Mouse (Mus musculus): Measurements from ENCODE around the gene Ilk. TPM values are rescaled to one million over a fixed set of nuclear protein-coding genes. Genes with fewer than 3 reads are reported as not detected.
"Not testable (repeated sequence)": the region's sequence is repeated elsewhere in the genome, so short reads cannot be mapped to it uniquely, and the experiment has no call there.

The Ilk gene
- polyA plus RNA-seq, 1 experiment from 2014 or later = 204 TPM

- WGBS = 90% methylated on average over 8 of the region's 8 CpGs
- H3K36me3 ChIP-seq = peaks cover 44% of the 10 kb centered on the region
- H3K4me1 ChIP-seq = peaks cover 33% of the 10 kb centered on the region
- peak overlapping the region; percentile 23; the same call in 1 of the 2 replicates for H3K9ac ChIP-seq (replicated peaks)
- no peak overlapping the region for H3K4me2 ChIP-seq
- no peaks in the 10 kb centered on the region for H3K27me3 ChIP-seq (replicated peaks)
- ATAC-seq (ENCODE audit: low FRiP score) = no peak
- H3K27ac ChIP-seq (replicated peaks) = no peak overlapping the region
- no peak overlapping the region for H3K4me3 ChIP-seq (replicated peaks)
- no peaks in the 10 kb centered on the region for H3K9me3 ChIP-seq (replicated peaks)
Measured at GRCm38 (mm10) chr7:105734826-105735225, 1.6 kb upstream of the Ilk start.

- H3K4me2 ChIP-seq = peak overlapping the region; percentile 89
- H3K36me3 ChIP-seq = peaks cover 45% of the 10 kb centered on the region
- H3K4me1 ChIP-seq = peaks cover 37% of the 10 kb centered on the region
- peak overlapping the region; percentile 86; the same call in 1 of the 2 replicates for H3K27ac ChIP-seq (replicated peaks)
- H3K4me3 ChIP-seq (replicated peaks) = peak overlapping the region; percentile 86
- H3K9ac ChIP-seq (replicated peaks) = peak overlapping the region; percentile 91
- H3K9me3 ChIP-seq (replicated peaks); H3K27me3 ChIP-seq (replicated peaks); ATAC-seq (ENCODE audit: low FRiP score): not testable (repeated sequence)
- 61% methylated on average over 4 of the region's 4 CpGs for WGBS
Measured at GRCm38 (mm10) chr7:105735464-105735863, 928 bp upstream of the Ilk start.

- no peaks in the 10 kb centered on the region for H3K27me3 ChIP-seq (replicated peaks)
- peak within 1 kb of the TSS; percentile 91 for H3K9ac ChIP-seq (replicated peaks)
- H3K4me2 ChIP-seq = peak within 1 kb of the TSS; percentile 89
- H3K36me3 ChIP-seq = peaks cover 45% of the 10 kb centered on the region
- WGBS = under 1% methylated on average over 30 of the region's 30 CpGs
- H3K4me1 ChIP-seq = peaks cover 37% of the 10 kb centered on the region
- ATAC-seq (ENCODE audit: low FRiP score) = peak; percentile 33; the same call in 1 of the 2 replicates
- H3K27ac ChIP-seq (replicated peaks) = peak within 1 kb of the TSS; percentile 86
- H3K4me3 ChIP-seq (replicated peaks) = peak within 1 kb of the TSS; percentile 86
- H3K9me3 ChIP-seq (replicated peaks) = no peaks in the 10 kb centered on the region
Measured at GRCm38 (mm10) chr7:105736911-105737521, 624 bp downstream of the Ilk start, which contains the start of gene Rrp8. Gene Rrp8, minus strand, starts transcription at chr7:105737385.

GRCm38 (mm10) chr7:105737648-105738047 is 1.3 kb downstream of the Ilk start:
- Histone ChIP-seq H3K9ac (replicated peaks) (peak overlapping the region; percentile 91; the same call in 1 of the 2 replicates), H3K4me1 (peaks cover 37% of the 10 kb centered on the region), H3K27ac (replicated peaks) (0 out of 2 replicates have a peak overlapping the region, but pooled peaks have one; percentile 86), H3K4me3 (replicated peaks) (peak overlapping the region; percentile 86), H3K27me3 (replicated peaks) (no peaks in the 10 kb centered on the region), H3K9me3 (replicated peaks) (no peaks in the 10 kb centered on the region), H3K4me2 (peak overlapping the region; percentile 89), H3K36me3 (peaks cover 45% of the 10 kb centered on the region)
- ATAC-seq (ENCODE audit: low FRiP score) = no peak
- 33% methylated on average over 3 of the region's 3 CpGs for WGBS

GRCm38 (mm10) chr7:105738286-105738685 is 1.9 kb downstream of the Ilk start:
- Histone ChIP-seq H3K36me3 (peaks cover 41% of the 10 kb centered on the region), H3K9me3 (replicated peaks) (no peaks in the 10 kb centered on the region), H3K4me1 (peaks cover 43% of the 10 kb centered on the region), H3K27me3 (replicated peaks) (no peaks in the 10 kb centered on the region), H3K4me2 (peak overlapping the region; percentile 89), H3K4me3 (replicated peaks) (0 out of 2 replicates have a peak overlapping the region, but pooled peaks have one; percentile 1), H3K27ac (replicated peaks) (no peak overlapping the region; the same call in none of the 2 replicates), H3K9ac (replicated peaks) (no peak overlapping the region)
- no peak for ATAC-seq (ENCODE audit: low FRiP score)
- WGBS = 89% methylated on average over 2 of the region's 2 CpGs

GRCm38 (mm10) chr7:105738948-105739347 is 2.6 kb downstream of the Ilk start:
- no peak for ATAC-seq (ENCODE audit: low FRiP score)
- 32% methylated on average over 3 of the region's 3 CpGs for WGBS
- Histone ChIP-seq H3K27ac (replicated peaks) (no peak overlapping the region; the same call in 1 of the 2 replicates), H3K4me3 (replicated peaks) (0 out of 2 replicates have a peak overlapping the region, but pooled peaks have one; percentile 1), H3K9ac (replicated peaks) (no peak overlapping the region), H3K9me3 (replicated peaks) (no peaks in the 10 kb centered on the region), H3K4me2 (peak overlapping the region; percentile 89; the same call in 1 of the 2 replicates), H3K27me3 (replicated peaks) (no peaks in the 10 kb centered on the region), H3K4me1 (peaks cover 48% of the 10 kb centered on the region), H3K36me3 (peaks cover 35% of the 10 kb centered on the region)

- Histone ChIP-seq H3K9ac (replicated peaks) (no peak overlapping the region), H3K27me3 (replicated peaks) (no peaks in the 10 kb centered on the region), H3K36me3 (peaks cover 29% of the 10 kb centered on the region), H3K4me2 (no peak overlapping the region), H3K27ac (replicated peaks) (no peak overlapping the region), H3K9me3 (replicated peaks) (no peaks in the 10 kb centered on the region), H3K4me1 (peaks cover 44% of the 10 kb centered on the region), H3K4me3 (replicated peaks) (no peak overlapping the region)
- WGBS = 81% methylated on average over 13 of the region's 13 CpGs
- ATAC-seq (ENCODE audit: low FRiP score) = no peak
Measured at GRCm38 (mm10) chr7:105740089-105740795, 3.9 kb downstream of the Ilk start.

- H3K9me3 ChIP-seq (replicated peaks) = no peaks in the 10 kb centered on the region
- H3K27me3 ChIP-seq (replicated peaks) = no peaks in the 10 kb centered on the region
- H3K4me3 ChIP-seq (replicated peaks) = no peak overlapping the region
- no peak overlapping the region for H3K4me2 ChIP-seq
- WGBS = 84% methylated on average over 6 of the region's 6 CpGs
- ATAC-seq (ENCODE audit: low FRiP score) = no peak
- no peak overlapping the region for H3K9ac ChIP-seq (replicated peaks)
- H3K36me3 ChIP-seq = peaks cover 29% of the 10 kb centered on the region
- H3K4me1 ChIP-seq = peaks cover 38% of the 10 kb centered on the region
- no peak overlapping the region for H3K27ac ChIP-seq (replicated peaks)
Measured at GRCm38 (mm10) chr7:105740851-105741250, 4.5 kb downstream of the Ilk start.

GRCm38 (mm10) chr7:105741978-105742377 is 5.6 kb downstream of the Ilk start:
- no peaks in the 10 kb centered on the region for H3K27me3 ChIP-seq (replicated peaks)
- H3K4me2 ChIP-seq = no peak overlapping the region
- no peaks in the 10 kb centered on the region for H3K9me3 ChIP-seq (replicated peaks)
- no peak for ATAC-seq (ENCODE audit: low FRiP score)
- H3K27ac ChIP-seq (replicated peaks) = no peak overlapping the region
- no peak overlapping the region for H3K9ac ChIP-seq (replicated peaks)
- 93% methylated on average over 9 of the region's 9 CpGs for WGBS
- H3K36me3 ChIP-seq = peaks cover 39% of the 10 kb centered on the region
- no peak overlapping the region for H3K4me3 ChIP-seq (replicated peaks)
- H3K4me1 ChIP-seq = peaks cover 36% of the 10 kb centered on the region

GRCm38 (mm10) chr7:105742539-105743215 is 6.3 kb downstream of the Ilk start:
- not testable (repeated sequence) for H3K9ac ChIP-seq (replicated peaks); H3K27ac ChIP-seq (replicated peaks); H3K4me3 ChIP-seq (replicated peaks); ATAC-seq (ENCODE audit: low FRiP score); H3K9me3 ChIP-seq (replicated peaks); H3K27me3 ChIP-seq (replicated peaks)
- peaks cover 39% of the 10 kb centered on the region for H3K36me3 ChIP-seq
- 90% methylated on average over 7 of the region's 7 CpGs for WGBS
- H3K4me1 ChIP-seq = peaks cover 29% of the 10 kb centered on the region
- H3K4me2 ChIP-seq = peak overlapping the region; percentile 93; the same call in 1 of the 2 replicates

- H3K27ac ChIP-seq (replicated peaks) = peak overlapping the region; percentile 81
- WGBS = 37% methylated on average over 20 of the region's 20 CpGs
- ATAC-seq (ENCODE audit: low FRiP score) = peak; percentile 30
Measured at GRCm38 (mm10) chr7:105743246-105743925, 7.0 kb downstream of the Ilk start.

More at GRCm38 (mm10) chr7:105743246-105743925, 7.0 kb downstream of the Ilk start:
- H3K9ac ChIP-seq (replicated peaks) = peak overlapping the region; percentile 93
- peaks cover 23% of the 10 kb centered on the region for H3K4me1 ChIP-seq
- H3K9me3 ChIP-seq (replicated peaks); H3K27me3 ChIP-seq (replicated peaks): not testable (repeated sequence)
- peak overlapping the region; percentile 89 for H3K4me3 ChIP-seq (replicated peaks)
- peak overlapping the region; percentile 93 for H3K4me2 ChIP-seq
- H3K36me3 ChIP-seq = peaks cover 41% of the 10 kb centered on the region

Data from neural tube, embryonic 15.5 days (tissue).